Mouse (Mus musculus): ENCODE measurements around the gene Cidec. TPM values are rescaled to one million over a fixed set of nuclear protein-coding genes. Genes with fewer than 3 reads are reported as not detected.

Gene Cidec
- 102 and 137 TPM in 2 replicates for polyA plus RNA-seq (2012; rRNA removed)

DNA sequence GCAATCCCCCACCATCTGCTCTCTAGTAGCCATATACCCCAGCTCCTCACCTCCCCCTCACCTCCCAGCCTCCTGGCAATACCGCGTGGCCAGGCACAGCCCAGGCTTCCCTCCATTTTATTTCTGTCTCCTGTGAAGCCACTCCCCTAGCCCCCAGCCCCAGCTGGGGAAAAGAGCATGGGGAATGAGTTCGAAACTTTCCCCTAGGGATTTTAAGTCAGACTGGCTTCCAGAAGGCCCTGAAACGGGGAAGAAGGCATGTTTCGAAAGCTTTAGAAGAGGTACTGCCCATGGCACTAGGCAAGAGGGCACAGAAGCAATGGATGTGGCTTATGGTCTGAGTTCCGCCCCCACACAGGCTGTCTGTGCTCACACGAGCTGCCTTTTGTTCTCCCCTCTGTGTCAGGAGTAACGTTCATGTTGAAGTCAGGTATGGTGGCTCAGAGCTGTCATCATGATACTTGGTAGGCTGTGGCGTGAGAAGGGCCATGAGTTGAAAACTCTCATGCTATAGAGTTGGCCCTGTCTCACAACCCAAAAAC, at the start of gene Cidec:
TSS of gene Cidec (minus strand) at position 97 of the 542 bp plus-strand sequence.
- no peaks in the 10 kb centered on the region for H3K36me3 ChIP-seq (ENCODE audit: control insufficient read depth, insufficient read depth, low read length)
- no peak within 1 kb of the TSS for H3K4me3 ChIP-seq (ENCODE audit: insufficient read depth, low read depth, low read length)
- DNase-seq = no peak
- no peaks in the 10 kb centered on the region for H3K27me3 ChIP-seq (replicated peaks; ENCODE audit: control insufficient read depth, insufficient read depth, low read length)
- no peaks in the 10 kb centered on the region for H3K4me1 ChIP-seq (ENCODE audit: control insufficient read depth, insufficient read depth, low read length)
- TF ChIP-seq POLR2A (IDR thresholded peaks at IDR 0.05; ENCODE audit: low read depth, low read length) = no peak
- TF ChIP-seq CTCF (conservative IDR thresholded peaks at IDR 0.05; ENCODE audit: insufficient read depth, insufficient read length, low read depth, low read length) = no peak
- WGBS = 79% methylated on average over 9 of the region's 9 CpGs
- no peak within 1 kb of the TSS for H3K27ac ChIP-seq (ENCODE audit: insufficient read depth, low read depth, low read length)

- TF ChIP-seq POLR2A (IDR thresholded peaks at IDR 0.05; ENCODE audit: low read depth, low read length) (no peak), CTCF (conservative IDR thresholded peaks at IDR 0.05; ENCODE audit: insufficient read depth, insufficient read length, low read depth, low read length) (no peak)
- peak overlapping the region; percentile 64 for H3K4me3 ChIP-seq (ENCODE audit: insufficient read depth, low read depth, low read length)
- H3K4me1 ChIP-seq (ENCODE audit: control insufficient read depth, insufficient read depth, low read length) = peaks cover 19% of the 10 kb centered on the region
- DNase-seq = peak; percentile 25
- 7% methylated on average over 10 of the region's 10 CpGs for WGBS
- peak overlapping the region; percentile 78 for H3K27ac ChIP-seq (ENCODE audit: insufficient read depth, low read depth, low read length)
- H3K36me3 ChIP-seq (ENCODE audit: control insufficient read depth, insufficient read depth, low read length) = no peaks in the 10 kb centered on the region
- H3K27me3 ChIP-seq (replicated peaks; ENCODE audit: control insufficient read depth, insufficient read depth, low read length) = no peaks in the 10 kb centered on the region
These were observed 48.2 kb upstream of the Cidec start for GRCm38 (mm10) chr6:113483729-113484128.

DNA sequence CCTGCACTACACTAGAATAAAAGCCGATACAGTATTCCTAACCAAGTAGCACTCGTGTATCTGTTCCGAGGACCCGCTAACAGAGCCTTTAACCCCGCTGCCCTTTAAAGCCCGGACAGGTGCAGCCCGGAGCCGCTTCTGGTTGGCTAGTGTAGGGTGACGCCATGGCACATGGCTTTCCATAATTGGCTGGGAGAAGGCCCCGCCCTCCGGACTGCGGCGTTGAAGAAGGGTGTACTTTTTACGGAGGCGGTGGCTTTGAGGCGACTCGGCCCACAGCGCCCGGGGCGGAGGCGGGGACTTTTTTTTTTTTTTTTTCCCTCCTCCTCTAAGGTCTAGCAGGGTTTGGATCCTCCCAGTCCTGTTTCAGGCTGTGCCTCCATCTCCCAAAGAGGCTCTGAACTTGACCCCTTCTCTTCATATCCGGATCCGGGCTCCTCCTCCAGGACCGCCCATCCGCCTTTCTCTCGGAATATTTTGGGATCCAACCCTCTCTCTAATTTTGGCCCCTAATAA, 47.6 kb upstream of the Cidec start, which contains the start of gene Creld1:
TSS of gene Creld1 (plus strand) at position 198 of the 516 bp plus-strand sequence.
- DNase-seq = peak; percentile 99
- Histone ChIP-seq H3K27ac (ENCODE audit: insufficient read depth, low read depth, low read length) (peak within 1 kb of the TSS; percentile 84), H3K4me3 (ENCODE audit: insufficient read depth, low read depth, low read length) (peak within 1 kb of the TSS; percentile 72), H3K4me1 (ENCODE audit: control insufficient read depth, insufficient read depth, low read length) (peaks cover 19% of the 10 kb centered on the region), H3K27me3 (replicated peaks; ENCODE audit: control insufficient read depth, insufficient read depth, low read length) (no peaks in the 10 kb centered on the region), H3K36me3 (ENCODE audit: control insufficient read depth, insufficient read depth, low read length) (no peaks in the 10 kb centered on the region)
- WGBS = 0% methylated on average over 26 of the region's 26 CpGs
- TF ChIP-seq CTCF (conservative IDR thresholded peaks at IDR 0.05; ENCODE audit: insufficient read depth, insufficient read length, low read depth, low read length) (no peak), POLR2A (IDR thresholded peaks at IDR 0.05; ENCODE audit: low read depth, low read length) (peak; percentile 35)

- Histone ChIP-seq H3K4me3 (ENCODE audit: insufficient read depth, low read depth, low read length) (peak overlapping the region; percentile 72), H3K4me1 (ENCODE audit: control insufficient read depth, insufficient read depth, low read length) (peaks cover 19% of the 10 kb centered on the region), H3K36me3 (ENCODE audit: control insufficient read depth, insufficient read depth, low read length) (no peaks in the 10 kb centered on the region), H3K27me3 (replicated peaks; ENCODE audit: control insufficient read depth, insufficient read depth, low read length) (no peaks in the 10 kb centered on the region), H3K27ac (ENCODE audit: insufficient read depth, low read depth, low read length) (peak overlapping the region; percentile 84)
- no peak for TF ChIP-seq POLR2A (IDR thresholded peaks at IDR 0.05; ENCODE audit: low read depth, low read length)
- peak; percentile 13; the same call in 1 of the 2 replicates for TF ChIP-seq CTCF (conservative IDR thresholded peaks at IDR 0.05; ENCODE audit: insufficient read depth, insufficient read length, low read depth, low read length)
- WGBS = 4% methylated on average over 65 of the region's 65 CpGs
- DNase-seq = peak; percentile 56
These were observed 47.0 kb upstream of the Cidec start for GRCm38 (mm10) chr6:113482477-113483099.

DNA sequence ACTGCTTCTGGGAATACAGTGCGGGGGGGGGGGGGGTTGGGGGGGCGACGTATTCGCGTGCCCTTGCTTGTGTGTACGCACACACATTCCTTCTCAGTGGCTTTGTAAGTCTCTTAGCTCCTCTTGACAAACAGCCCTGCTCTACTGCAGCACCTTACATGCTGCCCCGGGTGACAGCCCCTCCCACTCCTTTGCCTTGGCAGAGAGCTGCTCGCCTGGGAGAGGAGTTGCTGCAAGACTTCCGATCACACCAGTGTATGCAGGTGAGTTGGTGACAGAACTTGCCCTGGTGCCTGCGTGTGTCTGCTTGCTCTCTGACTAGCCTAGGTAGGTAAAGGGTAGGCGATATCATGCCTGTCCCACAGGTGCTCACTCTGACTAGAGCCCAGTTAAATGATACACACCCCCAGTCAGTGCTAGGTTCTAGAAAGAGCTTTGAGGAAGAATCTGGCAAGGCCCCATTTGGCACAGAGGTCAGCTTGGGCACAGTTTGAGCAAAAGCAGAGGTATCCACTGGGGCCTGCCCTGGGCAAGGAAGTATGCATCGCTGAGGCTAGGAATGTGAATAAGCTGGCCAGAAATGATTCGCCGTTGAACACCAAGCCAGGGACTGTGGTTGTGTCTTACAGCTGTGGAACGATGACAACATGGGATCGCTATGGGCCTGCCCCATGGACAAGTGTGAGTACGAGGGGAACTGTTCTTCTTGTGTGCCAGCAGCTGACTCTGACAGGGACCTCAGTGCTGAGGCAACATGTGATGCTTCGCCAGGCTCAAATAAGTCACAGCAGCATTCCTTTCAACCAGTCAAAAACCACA, 45.2 kb upstream of the Cidec start:
- no peaks in the 10 kb centered on the region for H3K36me3 ChIP-seq (ENCODE audit: control insufficient read depth, insufficient read depth, low read length)
- H3K4me3 ChIP-seq (ENCODE audit: insufficient read depth, low read depth, low read length) = no peak overlapping the region
- WGBS = 51% methylated on average over 18 of the region's 18 CpGs
- 0 out of 2 replicates have a peak overlapping the region, but pooled peaks have one; percentile 0 for H3K27ac ChIP-seq (ENCODE audit: insufficient read depth, low read depth, low read length)
- peak; percentile 74 for DNase-seq
- H3K27me3 ChIP-seq (replicated peaks; ENCODE audit: control insufficient read depth, insufficient read depth, low read length) = no peaks in the 10 kb centered on the region
- TF ChIP-seq POLR2A (IDR thresholded peaks at IDR 0.05; ENCODE audit: low read depth, low read length) = no peak
- TF ChIP-seq CTCF (conservative IDR thresholded peaks at IDR 0.05; ENCODE audit: insufficient read depth, insufficient read length, low read depth, low read length) = no peak
- H3K4me1 ChIP-seq (ENCODE audit: control insufficient read depth, insufficient read depth, low read length) = peaks cover 19% of the 10 kb centered on the region

DNA sequence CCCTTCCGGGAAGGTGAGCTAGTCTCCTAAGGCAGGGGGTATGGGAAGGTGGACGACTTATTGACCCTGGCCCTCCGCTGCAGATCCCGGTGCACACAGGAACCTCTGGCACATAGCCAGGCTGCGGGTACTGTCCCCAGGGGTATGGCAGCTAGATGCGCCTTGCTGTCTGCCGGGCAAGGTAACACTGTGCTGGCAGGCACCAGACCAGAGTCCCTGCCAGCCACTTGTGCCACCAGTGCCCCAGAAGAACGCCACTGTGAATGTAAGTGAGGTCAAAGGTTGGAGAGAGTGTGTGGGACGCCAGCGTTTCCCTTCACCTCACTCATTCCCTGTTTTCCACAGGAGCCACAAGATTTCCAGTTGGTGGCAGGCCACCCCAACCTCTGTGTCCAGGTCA, 43.3 kb upstream of the Cidec start:
- Histone ChIP-seq H3K27me3 (replicated peaks; ENCODE audit: control insufficient read depth, insufficient read depth, low read length) (no peaks in the 10 kb centered on the region), H3K4me1 (ENCODE audit: control insufficient read depth, insufficient read depth, low read length) (peaks cover 18% of the 10 kb centered on the region), H3K36me3 (ENCODE audit: control insufficient read depth, insufficient read depth, low read length) (no peaks in the 10 kb centered on the region), H3K27ac (ENCODE audit: insufficient read depth, low read depth, low read length) (no peak overlapping the region), H3K4me3 (ENCODE audit: insufficient read depth, low read depth, low read length) (no peak overlapping the region)
- TF ChIP-seq POLR2A (IDR thresholded peaks at IDR 0.05; ENCODE audit: low read depth, low read length) (no peak), CTCF (conservative IDR thresholded peaks at IDR 0.05; ENCODE audit: insufficient read depth, insufficient read length, low read depth, low read length) (no peak)
- peak; percentile 30 for DNase-seq
- WGBS = 60% methylated on average over 10 of the region's 10 CpGs

All from kidney, adult 2 months (tissue).